Mouse (Mus musculus): ENCODE results near the gene Epb41l2.

Epb41l2 gene

DNA sequence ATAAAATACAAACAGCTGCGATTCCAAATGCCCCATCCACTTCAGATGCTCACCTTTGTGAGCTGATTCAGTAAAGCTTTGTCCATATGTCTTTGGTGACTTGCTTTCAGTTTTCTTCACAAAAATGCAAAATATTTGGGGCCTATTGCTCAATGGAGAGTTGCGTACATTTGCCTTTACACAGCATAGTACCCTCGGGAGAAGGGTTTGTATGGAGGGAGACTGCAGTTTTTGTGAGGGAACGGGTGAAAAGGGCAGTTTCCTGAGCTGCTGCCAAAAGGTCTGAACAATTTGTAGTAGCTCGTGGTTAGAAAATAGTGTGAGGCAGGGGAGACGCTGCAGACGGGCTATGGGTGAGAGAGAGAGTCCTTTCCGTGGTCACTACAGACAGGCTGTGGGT lies 40.5 kb downstream of the Epb41l2 start:
- no peak for DNase-seq (ENCODE audit: low read depth, low spot score)

DNA sequence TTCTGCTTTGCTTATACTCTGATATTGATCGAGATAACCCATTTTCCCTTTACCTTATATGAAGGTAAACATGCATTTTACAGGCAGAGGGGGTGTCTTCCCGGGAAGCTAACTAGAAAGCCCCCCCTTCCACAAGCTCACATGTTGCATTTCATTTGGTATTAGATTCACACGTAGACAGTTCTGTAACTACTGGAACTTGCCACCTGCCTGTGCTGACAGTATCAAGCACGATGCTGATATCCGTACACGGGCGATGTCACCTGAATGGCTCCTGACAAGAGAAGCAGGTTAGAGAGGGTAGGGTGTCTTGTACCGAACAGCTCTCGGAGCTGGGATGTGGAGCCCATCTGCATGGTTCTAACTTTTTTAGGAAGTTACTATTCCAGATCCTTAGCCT lies 41.0 kb downstream of the Epb41l2 start:
- DNase-seq (ENCODE audit: low read depth, low spot score) = no peak

DNA sequence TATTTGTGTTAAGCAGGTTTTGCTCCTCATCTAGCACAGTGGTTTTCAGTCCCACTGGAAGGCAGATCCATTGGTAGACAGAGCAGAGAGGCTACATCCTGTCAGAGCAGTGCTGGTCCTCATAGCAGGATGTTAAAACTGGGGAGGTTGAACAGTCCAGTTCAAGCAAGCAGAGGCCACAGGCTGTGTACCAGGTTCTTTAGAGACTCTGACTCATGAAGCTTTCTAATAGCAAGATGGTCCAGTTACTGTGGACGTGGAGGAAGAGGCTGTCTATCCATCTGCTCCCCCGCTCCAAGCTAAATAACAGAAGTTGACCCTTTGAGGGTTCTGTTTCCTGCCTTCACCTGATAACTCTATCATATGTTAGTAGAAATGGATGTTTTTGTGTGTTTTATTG lies 41.8 kb downstream of the Epb41l2 start:
- no peak for DNase-seq (ENCODE audit: low read depth, low spot score)

DNA sequence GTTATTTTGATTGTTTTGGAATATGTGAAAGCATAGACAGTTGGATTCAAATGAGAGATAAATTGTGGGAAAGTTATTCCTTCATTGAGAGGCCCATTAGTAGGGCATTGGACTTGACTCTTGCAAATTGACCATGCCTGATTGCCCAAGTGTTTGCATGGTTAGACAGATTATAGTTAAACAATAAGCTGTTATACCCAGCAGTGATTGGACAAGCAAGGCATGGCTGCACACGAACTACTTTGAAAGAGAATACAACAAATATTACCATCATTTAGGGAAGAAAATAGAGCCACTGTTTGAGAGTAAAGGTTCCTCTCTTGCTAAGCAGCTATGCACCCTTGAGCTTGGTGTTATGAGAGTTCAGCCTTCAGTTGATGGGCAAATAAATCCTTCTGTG lies 43.3 kb downstream of the Epb41l2 start:
- no peak for DNase-seq (ENCODE audit: low read depth, low spot score)

DNA sequence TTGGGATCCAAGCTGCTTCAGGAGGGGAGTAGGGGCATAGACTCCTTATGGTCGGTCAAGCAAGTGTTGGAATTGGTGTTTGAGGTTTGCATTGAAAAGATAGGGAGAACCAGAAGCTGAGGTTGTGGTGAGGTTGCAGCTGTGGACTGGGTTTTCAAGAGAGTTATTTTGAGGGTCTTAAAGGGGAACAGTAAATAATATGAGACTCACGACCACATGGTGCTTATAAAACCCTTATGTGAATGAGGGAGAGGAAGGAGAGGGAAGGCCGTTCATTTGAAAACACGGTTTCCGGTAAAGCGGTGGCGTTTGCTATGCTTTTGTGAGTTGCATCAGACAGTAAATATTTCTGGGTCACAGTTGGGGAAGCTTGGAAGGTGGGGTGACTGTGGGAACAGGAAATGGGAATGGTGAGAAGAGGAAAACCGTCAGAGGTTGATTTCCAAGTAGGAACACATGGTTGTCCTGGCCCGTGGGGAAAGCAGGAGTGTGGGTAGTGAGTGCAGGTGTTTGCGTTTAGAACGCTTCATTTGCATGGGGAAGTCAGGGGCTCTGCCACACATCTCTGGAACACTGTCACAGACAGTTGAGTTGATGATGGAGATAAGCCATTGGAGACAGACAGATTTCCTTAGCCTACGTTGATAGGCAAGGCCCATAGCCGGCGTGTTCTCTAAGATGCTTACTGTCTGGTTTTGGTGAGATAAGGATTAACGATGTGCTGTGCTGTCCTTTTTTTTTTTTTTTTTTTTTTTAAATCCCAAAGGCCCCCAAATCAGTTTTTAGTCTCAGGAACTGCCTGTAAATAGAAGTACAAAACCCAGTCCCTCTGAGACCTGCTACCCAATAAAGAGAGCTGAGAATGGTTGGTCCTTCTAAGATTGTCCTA lies 44.5 kb downstream of the Epb41l2 start:
- DNase-seq (ENCODE audit: low read depth, low spot score) = no peak

DNA sequence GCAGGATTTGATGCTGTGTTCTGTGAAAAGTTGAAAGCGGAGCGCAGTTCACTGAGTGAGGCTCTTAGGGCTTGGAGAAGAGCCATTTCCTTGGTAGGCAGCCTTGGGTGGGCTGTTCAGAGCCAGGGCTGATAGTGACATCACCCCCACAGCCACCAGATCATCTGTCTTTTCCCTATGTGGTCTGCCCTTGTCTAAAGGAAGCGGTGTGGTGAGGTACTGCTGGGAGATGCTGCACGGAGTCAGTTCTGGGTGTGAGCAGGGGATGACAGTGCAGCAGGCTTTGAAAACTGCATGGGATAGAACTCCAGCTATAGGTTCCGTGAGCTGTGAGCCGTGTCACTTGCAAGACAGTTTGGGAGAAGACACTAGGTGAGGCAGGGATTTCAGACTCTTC lies 45.1 kb downstream of the Epb41l2 start:
- DNase-seq (ENCODE audit: low read depth, low spot score) = no peak

DNA sequence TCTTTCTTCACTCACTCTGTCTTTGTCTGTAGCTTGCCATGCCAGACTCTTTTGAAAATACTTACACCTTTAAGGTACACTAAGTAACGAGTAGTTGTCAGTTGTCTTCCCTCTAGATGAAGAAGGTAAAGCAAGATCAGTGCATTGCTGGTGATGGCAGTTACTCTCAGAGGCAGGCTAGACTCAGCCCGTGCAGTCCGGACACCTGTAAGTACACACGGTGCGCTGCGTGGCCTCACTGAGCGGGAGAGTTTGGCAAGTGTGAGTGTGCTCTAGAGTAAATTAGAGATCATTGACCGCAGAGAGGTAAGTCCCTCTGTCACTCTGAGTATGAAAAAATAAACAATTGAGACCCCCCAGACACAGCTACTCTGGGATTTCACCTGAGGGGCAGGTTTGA lies 46.0 kb downstream of the Epb41l2 start:
- no peak for DNase-seq (ENCODE audit: low read depth, low spot score)

DNA sequence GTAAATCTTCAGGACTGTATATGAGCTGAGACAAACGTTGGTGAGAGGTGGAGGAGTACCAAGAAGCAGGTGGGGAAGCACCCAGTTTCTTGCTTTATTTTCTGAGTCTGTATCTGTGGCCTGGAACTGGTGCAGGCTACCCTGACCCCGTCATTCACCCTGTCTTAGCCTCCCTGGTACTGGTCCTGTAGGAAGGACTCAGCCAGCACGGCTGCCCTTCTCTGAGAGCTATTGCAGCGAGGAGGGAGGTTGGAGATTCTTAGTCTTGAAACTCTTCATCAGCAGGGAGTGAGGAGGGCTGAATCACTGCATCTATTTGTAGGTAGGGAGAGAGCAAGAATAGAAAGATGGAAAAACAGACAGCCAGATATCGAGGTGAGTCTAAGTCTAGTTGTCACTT lies 47.1 kb downstream of the Epb41l2 start:
- no peak for DNase-seq (ENCODE audit: low read depth, low spot score)

DNA sequence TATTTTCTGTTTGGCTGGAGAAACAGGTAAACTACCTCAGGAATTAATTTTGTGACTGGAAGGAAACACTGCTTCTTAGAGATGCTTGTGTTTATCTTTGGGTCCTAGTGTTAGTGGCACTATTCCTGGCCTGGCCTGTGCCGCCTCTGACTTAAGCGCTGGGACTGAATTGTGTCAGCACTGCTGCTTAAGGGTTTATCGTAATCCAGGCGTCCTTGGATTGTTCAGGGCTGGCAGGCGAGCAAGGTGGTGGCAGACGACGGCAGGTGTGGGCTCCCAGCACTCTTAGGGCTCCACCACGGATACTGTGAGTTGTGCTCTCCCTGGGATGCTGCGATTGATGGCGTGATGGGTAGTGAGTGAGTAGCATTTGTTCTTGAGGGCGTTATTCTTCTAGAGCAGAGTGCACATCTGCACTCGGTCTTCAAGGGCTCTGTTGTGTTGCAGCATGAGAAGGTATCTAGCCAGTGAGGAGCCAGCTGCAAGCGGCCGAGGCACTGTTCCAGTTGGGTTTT lies 48.6 kb downstream of the Epb41l2 start:
- no peak for DNase-seq (ENCODE audit: low read depth, low spot score)

DNA sequence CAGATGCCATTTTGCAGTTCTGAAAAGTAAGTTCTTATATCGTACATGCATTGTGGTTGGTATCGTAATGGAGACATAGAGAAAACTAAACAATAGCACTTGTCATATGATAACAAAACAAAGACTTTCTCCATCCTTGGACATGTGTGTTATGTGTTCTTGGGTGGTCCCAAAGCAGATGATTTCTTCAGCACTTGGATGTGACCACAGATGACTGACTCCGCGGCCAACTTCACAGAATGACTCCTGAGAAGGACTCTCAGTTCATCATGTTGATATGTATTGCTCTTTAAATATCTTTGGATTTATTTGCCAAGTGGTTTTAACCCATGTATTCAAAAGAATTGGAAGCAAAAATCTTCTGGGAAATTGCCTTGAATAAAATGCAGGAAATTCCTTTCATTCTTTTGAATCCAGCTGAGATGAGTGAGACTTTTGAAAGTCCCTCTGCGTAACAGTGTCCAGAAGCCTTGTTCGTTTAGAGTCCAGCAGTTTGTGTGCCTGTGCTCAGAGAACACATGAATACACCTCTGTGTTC lies 52.3 kb downstream of the Epb41l2 start:
- peak; percentile 36 for DNase-seq (ENCODE audit: low read depth, low spot score)

DNA sequence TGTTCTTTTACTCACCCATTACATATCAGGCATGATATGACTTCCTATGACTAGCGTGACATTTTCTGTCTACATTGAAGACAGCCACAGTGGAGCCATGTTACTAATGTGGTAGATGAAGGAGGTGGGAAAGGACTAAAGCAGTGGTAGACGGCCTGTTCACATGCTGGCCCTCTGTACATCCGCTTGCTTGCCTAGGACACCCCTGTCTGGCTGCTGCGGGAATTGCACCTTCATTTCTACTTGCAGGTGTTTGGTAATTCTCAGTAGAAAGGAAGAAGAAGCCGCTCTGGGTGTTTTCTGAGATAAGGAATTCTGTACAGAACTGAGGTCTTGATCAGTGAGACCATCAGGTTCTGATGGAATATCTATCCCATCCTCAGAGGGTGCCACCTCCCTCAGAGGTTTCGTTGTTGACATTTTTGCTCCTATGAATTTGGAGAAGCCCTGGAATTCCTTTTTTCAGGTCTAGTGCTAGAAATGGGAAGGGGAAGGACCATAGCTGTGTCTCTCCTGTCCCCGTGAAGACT lies 55.7 kb downstream of the Epb41l2 start:
- DNase-seq (ENCODE audit: low read depth, low spot score) = peak; percentile 71

DNA sequence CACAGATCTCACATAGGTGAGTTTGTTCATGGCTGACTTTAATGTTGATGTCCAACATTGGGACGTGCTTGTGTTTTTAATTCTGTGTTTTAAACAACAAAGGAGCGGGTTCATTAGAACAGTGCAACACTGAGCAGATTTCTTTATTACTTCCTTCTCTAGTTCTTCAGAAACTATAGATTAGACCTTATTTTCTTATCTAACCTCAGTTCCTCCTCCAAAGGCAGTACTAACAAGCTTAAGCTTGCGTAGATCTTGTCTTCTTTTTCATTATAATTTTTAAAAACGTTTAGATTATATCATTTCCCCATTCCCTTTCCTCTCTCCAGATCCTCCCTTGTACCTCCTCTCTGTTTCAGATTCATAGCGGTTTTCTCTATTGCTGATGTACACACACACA lies 57.1 kb downstream of the Epb41l2 start:
- no peak for DNase-seq (ENCODE audit: low read depth, low spot score)

DNA sequence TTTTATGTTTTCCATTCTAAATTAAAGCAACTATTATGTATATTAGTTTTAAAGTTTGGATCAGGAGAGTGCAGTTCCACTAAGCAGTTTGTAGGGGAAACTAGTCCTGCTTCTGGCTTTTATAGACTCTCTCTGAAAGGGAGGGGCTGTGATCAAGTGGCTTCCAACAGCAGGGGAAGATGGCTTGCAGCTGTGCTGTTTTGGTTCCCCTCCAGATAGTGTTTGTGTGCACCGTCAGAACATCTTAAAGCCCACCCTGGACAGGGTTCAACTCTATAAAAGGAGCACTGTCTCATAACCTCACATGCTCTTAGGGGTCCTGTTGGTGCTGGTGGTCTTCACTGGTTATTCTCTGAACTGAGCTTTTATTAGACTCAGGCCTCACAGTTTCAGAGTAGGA lies 66.5 kb downstream of the Epb41l2 start:
- DNase-seq (ENCODE audit: low read depth, low spot score) = no peak

DNA sequence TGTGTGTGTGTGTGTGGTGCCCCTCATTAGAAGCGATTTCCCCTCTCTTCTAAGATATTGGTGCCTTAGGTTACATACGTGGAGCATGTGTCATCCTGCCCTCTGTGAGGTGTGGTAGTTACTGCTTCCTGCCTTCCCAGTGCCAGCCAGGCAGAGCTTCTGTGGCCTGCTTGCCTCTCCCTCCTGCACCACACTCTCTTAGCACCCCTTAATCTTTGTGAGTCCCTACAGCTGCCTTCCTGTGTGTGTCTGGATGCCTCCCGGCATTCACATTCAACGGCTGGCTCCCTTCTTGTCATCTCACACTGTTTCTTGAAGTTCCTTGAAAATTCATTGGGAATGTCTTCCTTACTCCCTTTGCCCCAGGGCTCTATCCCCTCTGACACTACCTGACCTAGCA lies 67.2 kb downstream of the Epb41l2 start:
- no peak for DNase-seq (ENCODE audit: low read depth, low spot score)

DNA sequence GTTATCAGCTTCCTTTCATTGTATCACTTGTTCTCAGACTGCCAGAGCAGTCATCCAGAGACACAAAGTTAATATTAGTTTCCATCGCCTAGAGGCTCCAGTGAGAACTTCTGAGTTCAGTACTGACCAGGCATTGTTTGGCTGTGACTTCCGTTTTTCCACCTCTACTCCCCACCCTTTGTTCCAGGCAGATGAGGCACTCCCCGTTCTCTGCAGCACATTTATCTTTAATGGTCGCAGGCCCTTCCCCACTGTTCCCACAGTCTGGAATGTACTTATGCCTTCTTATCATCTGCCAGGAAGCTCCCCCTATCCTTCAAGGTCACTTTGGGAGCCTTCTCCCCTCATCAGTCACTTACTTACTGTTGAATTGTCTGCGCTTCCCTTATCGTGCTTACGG lies 67.9 kb downstream of the Epb41l2 start:
- DNase-seq (ENCODE audit: low read depth, low spot score) = peak; percentile 92

DNA sequence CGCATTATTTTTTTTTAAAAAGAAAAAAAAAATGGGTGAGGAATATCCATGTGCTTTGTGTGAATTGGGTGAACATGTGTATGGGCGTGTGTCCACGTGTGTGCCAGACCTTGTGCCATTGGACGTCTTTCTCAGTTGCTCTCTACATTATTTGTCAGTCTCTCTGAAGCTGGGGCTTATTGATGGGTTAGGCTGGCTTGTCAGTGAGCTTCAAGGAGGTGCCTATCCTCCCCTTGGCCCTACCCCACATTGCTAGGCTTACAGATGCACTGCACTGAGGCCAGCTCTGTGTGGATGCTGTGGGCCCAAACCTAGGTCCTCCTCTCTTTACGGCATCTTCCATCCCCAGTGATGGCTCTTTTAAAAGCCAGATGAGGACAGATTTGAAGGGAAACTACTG lies 69.1 kb downstream of the Epb41l2 start:
- no peak for DNase-seq (ENCODE audit: low read depth, low spot score)

DNA sequence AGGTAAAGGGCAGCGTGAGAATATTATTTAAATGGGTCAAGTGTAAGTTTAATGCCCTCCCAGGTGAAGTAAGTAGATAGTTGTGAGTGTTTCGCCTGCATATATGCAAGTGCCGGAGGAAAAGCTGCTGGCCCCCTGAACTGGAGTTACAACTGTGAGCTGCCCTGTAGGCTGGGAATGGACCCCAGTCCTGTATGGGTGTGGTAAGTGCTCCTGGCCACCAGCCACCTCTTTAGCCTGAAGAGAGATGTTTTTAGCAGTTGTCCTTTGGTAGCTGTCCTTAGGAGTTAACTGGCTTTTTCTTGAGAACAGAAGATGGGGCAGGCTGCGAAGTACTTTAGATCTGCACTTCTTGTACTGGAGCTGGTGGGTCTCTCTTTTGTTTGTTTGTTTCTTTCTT lies 69.7 kb downstream of the Epb41l2 start:
- DNase-seq (ENCODE audit: low read depth, low spot score) = no peak

DNA sequence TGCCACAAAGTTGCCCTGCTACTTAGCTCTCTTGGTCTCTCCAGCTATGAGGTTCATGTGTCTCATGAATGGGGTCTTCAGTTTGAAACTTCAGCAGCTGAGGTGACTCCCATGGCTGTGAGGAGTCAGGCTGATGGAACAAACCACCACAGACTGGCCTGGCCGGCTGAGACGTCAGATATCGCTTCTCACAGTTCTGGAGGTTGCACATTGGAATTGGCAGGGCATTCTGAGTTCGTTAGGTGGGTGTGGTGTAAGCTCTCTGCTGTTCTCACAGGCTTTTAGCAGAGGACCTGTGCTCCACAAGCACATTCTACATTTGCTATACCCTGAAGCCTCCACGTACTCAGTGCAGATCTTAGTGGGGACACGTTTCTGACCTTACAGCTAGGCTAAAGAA lies 71.3 kb downstream of the Epb41l2 start:
- DNase-seq (ENCODE audit: low read depth, low spot score) = no peak

DNA sequence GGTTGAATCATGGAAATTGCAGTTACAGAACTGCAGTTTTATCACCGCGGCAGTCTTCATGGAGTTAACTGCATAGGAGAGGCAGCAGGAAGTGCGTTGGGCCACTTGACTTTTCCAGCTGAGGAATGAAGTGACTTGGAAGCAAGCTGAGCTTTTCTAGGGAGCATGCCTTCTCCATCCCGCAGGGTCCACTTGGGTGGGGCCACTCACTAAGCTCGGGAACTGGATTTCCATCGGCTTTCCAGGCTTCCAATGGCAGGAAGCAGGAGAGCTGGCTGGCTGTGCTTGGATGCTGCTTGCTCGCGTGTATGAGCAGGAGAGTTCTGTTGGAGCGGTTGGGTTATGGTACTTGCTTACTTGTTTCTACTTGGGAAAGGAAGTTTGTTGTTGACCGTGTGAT lies 72.8 kb downstream of the Epb41l2 start:
- peak; percentile 89 for DNase-seq (ENCODE audit: low read depth, low spot score)

DNA sequence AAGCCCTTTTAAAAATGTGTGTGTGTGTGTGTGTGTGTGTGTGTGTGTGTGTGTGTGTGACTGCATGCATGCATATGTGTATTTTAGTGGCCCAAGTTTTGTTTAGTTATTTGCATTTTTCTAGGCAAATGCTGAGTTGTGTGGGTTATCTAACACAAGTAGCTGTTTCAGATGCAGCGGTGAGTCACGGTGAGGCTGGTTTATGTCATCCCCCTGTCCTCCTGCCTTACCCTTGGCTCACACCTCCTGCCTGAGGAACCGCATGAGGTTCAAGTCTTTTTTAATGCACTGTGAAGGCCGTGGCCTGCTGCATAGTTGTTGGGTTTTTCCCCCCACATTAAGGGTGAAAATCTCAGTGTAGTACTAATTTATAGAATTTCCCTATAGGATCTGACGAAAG lies 73.3 kb downstream of the Epb41l2 start:
- peak; percentile 31 for DNase-seq (ENCODE audit: low read depth, low spot score)

DNA sequence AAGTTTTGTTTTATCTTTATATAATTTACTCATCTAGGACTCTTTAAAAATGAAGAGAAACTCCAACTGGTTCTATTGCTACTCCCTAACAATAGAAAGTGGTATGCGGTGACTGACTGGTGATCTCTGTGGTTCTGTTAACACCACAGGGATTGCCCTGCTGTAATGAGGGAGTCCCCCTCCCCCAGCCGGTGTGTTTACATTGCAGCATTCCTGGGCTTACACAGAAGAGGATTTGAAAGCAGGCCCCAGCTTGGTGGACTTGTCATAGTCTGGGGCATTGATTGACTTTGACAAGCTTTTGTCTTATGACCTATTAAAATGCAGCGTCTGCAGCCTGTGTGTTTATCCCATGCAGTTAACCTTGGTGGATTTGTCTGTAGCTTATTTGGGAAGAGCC lies 73.9 kb downstream of the Epb41l2 start:
- peak; percentile 90 for DNase-seq (ENCODE audit: low read depth, low spot score)

DNA sequence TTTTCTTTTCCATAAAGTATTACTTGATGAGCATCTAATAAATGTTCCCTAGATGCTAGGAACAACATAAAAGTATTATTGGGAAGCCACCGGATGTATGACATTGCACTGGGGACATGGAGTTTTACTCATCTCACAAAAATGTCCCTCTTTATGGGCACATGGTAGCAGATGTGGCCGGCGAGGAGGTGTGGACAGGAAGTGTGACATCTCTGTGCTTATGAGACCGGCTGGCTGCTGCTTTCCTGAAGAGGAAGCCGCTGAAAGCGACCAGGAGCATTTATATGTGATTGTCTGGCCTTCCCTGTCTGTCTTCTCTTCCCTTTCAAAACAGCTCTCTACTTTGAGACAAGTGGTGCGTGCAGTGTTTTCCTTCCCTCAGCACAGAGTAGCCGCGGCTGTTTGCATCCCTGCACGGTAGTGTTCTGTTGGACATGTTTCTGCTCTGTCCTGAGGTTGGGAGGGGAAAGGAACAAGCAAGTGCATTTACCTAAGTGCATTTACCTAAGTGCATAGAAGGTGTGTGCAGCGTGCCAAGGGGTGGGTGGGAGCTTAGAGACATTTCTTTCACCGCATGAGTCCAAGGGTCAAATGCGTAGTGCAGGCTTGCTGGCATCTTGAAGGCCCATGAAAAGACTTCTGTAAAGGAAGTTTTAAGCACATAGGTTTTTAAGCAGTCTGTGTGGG lies 74.9 kb downstream of the Epb41l2 start:
- peak; percentile 42 for DNase-seq (ENCODE audit: low read depth, low spot score)

Data from R1 (cell line).